Mouse (Mus musculus) embryonic fibroblast, embryonic 13.5 days (primary cell): ENCODE data around the gene Gcc2.
"Not testable (repeated sequence)": the region's sequence is repeated elsewhere in the genome, so short reads cannot be mapped to it uniquely, and the experiment has no call there.

Experiments used
- CTCF ChIP-seq: IDR thresholded peaks from 2 replicates; pipeline ENCODE4 v1.5.1; 2011; ENCODE audit warnings: mild to moderate bottlenecking, control low read depth, low read length, moderate library complexity, borderline replicate concordance; ENCODE audit not compliant: insufficient read depth
- POLR2A ChIP-seq: IDR thresholded peaks from 2 replicates; pipeline ENCODE4 v1.6.1; 2011; ENCODE audit warnings: low read depth, mild to moderate bottlenecking, control low read depth, low read length, moderate library complexity

GRCm38 (mm10) chr10:58227798-58228197 is 27.5 kb upstream of the Gcc2 start:
- TF ChIP-seq POLR2A, CTCF: not testable (repeated sequence)
